Mouse (Mus musculus): ENCODE data around the gene Aif1.
A peak's percentile ranks its signal among the peaks of the same experiment; 100 is the strongest.

Aif1 gene

DNA sequence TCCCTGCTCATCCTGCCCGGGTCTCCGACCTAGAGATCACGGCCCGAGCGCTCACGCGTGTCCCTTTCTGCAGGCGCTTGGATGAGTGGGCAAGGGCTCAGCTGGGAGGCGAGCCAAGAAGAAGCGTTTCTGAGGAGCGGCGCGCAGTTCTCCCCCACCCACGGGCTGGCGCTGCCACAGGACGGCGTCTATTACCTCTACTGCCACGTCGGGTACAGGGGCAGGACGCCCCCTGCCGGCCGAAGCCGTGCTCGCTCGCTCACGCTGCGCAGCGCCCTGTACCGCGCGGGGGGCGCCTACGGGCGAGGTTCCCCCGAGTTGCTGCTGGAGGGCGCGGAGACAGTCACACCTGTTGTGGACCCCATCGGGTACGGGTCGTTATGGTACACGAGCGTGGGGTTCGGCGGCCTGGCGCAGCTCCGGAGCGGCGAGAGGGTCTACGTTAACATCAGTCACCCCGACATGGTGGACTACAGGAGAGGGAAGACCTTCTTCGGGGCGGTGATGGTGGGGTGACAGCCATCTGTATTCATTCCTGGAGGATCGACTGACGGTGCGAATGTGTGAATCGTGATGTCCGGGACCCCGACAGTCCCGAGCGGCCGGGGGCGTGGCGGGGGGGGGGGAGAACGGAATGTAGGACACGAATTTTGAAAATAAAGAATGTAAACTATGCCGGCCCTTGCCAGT is 19.9 kb upstream of the Aif1 start:
- DNase-seq (ENCODE audit: extremely low spot score, low spot score) = peak; percentile 83

DNA sequence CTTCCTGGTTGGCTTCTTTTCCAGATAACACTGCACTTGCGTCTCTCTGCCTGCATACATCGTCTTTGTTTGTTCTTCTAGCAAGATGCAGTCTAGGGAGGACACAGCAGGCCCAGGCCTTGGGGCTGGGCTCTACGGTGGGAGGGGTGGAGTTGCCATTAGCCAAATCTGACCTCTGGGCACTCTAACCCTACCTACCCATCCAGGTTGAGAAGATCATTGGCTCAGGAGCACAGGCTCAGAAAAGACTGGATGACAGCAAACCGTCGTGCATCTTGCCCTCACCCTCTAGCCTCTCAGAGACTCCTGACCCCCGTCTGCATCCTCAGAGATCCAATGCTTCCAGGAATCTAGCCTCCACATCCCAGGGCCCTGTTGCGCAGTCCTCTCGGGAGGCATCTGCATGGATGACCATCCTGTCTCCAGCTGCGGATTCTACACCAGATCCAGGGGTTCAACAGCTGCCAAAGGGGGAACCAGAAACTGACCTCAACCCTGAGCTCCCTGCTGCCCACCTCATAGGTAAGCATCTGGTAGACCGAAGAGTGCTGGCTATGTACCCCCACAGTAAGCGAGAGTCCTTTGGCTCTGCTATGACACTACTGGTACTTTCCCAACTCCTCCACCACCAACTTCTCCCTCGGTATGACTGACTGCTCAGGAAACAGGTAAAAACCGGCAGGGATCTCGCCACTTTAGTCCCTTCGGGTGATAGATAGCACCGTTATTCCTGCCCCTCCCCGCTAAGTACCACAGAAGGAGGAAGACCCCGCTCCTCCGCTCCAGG is 19.2 kb upstream of the Aif1 start:
- DNase-seq (ENCODE audit: extremely low spot score, low spot score) = no peak

DNA sequence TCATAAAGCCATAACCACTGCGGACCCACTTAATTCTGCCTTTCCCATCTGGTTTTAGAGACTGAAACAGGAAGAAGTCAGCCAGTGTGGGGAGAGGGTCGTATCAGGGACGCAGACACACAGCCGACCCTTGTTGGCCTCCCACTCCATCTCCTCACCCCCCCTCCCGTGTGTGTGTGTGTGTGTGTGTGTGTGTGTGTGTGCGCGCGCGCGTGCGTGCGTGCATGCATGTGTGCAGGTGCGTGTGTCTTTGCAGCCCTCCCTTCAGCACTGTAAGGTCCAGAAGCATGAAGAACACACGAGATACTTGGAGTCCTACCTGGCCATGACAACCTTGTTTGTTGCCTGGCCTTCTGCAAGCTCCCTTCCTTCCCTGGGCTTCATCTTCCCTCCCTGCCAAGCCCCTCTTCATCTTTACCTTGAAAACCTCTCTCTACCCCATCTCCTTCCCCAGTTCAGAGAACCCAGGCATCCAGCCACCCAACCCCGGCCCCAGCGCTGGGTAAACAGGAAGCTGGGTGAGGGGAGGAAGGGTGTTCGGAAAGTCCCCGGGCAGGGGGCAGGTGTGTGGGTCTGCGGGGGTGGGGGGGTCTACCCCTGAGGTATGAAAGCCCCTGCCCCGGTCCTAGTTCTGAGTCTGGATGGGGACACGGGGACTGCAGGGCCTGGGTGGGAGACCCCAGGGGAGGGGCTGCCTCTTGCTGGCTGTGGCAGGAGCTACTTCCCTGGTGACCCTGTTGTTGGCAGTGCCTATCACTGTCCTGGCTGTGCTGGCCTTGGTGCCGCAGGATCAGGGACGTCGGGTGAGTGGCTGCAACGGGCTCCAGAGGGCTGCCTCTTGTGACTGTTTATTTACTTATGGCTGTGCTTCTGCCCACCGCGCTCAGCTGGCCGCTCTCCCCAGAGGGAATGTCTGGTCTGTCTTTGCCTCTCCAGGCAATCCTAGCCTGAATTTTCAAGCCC is 18.3 kb upstream of the Aif1 start, which contains the start of gene Ltb:
Gene Ltb, plus strand, starts transcription at position 559 of the 963 bp plus-strand sequence.
- DNase-seq (ENCODE audit: extremely low spot score, low spot score) = no peak

DNA sequence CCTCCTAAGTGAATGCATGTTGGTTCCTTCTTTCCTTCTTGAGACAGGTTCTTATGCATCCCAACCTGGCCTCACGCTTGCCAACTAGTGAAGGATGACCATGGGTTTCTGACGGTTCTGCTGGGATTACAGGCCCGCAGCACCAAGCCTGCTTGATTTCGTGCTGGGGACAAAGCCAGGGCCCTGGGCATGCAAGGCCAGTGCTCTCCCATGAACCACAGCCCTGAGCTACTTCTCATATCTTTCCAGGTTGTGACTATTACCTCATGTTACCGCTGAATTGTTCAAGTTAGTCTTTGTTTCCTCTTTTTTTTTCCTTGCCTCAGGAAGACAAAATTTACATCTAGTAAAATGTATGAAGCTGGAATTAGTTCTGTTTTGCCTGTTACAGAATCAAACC is 17.1 kb upstream of the Aif1 start:
- DNase-seq (ENCODE audit: extremely low spot score, low spot score) = no peak

DNA sequence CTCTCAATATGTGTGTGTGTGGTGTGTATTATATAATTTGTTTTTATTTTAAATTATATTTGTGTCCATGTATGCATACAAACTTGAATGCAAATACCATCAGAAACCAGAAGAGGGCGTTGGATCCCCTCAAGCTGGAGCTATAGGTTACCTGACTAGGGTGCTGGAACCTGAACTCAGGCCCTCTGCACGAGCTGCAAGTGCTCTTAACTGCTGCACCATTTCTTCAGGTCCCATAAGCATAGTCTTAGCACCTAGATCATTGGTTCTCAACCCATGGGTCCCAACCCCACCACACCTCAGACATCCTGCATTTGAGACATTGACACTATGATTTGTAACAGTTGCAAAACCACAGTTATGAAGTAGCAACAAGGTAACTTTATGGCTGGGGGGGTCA is 15.9 kb upstream of the Aif1 start:
- no peak for DNase-seq (ENCODE audit: extremely low spot score, low spot score)

DNA sequence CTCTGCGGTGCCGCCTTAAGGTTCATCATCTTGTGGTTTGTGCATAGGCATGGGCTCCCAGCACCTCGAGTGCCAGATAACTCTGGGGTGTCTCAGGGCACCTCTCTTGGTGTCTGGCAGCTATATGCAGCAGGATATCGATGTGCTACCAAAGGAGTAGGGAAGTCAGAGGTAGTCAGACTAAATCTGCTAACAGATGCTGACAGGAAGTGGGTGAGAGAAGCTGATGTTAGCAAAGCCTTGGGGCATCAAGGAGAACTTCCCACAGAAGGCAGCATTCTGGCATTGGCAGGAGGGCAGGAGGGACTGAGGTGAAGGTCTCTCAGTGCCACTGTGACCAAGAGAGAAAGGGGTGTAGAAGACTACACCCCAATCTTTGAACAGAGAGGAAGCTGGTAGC is 14.2 kb upstream of the Aif1 start:
- DNase-seq (ENCODE audit: extremely low spot score, low spot score) = no peak

DNA sequence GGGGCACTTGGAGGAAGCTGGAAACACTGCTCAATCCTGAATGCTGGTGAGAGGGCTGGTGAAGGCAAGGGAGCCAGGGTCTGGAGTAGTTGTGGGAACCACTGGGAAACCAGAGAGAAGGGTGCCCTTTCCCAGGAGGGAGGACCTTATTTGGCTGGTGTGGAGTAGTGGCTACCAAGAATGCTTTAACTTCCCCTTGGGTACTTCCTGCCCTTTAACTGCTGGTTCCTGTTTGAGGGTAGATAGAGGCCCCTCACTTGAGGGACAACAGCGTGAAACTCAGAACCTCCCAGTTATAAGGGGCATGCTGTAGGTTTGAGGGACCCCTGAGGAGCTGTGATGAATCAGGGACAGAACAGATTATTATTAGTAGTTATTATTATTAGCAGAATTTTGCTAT is 13.3 kb upstream of the Aif1 start:
- DNase-seq (ENCODE audit: extremely low spot score, low spot score) = no peak

- no peak for DNase-seq (ENCODE audit: extremely low spot score, low spot score)
Measured at GRCm38 (mm10) chr17:35187959-35188610, 12.2 kb upstream of the Aif1 start, which contains the start of gene Lst1. Gene Lst1, minus strand, starts transcription at chr17:35188439.

GRCm38 (mm10) chr17:35187345-35187744 is 11.5 kb upstream of the Aif1 start:
- DNase-seq (ENCODE audit: extremely low spot score, low spot score) = no peak

DNA sequence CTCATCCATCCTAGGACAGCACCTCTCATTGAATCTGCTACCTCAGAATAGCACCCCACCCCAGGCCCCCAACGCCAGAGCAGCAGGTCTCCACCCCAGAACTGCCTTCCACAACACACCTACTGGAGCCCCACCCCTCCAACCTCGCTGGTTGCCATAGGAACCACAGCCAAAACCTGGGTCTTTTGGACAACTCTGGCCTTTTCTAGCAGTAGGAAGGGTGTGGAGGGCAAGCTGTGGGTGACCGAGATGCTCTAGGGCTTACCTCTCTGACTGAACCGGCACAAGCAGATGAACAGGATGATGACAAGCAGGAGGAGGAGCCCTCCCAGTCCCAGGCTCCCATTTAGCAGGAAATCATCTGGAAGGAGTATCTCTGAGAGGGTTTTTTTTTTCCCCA is 10.8 kb upstream of the Aif1 start:
- peak; percentile 58 for DNase-seq (ENCODE audit: extremely low spot score, low spot score)

GRCm38 (mm10) chr17:35185639-35186611 is 10.1 kb upstream of the Aif1 start:
- peak; percentile 56 for DNase-seq (ENCODE audit: extremely low spot score, low spot score)

DNA sequence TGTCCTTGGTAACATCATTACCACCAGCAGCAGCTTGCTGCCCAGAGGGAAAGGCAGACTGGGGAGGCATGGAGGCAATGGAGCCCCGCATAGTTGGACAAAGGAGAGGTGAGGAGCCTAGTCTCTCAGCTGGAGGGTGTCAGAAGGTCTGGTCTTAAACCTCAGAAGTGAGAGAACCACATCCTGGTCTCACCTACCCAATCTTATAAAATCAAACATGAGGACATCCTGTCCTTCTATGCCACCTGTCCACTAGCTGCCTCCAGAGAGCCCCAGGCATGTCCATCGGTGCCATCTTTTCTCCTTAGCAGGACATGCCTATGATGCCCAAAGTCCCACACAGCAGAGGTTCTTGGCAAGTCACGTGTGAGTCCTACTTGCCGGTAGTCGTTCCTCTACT is 4.2 kb upstream of the Aif1 start:
- no peak for DNase-seq (ENCODE audit: extremely low spot score, low spot score)

DNA sequence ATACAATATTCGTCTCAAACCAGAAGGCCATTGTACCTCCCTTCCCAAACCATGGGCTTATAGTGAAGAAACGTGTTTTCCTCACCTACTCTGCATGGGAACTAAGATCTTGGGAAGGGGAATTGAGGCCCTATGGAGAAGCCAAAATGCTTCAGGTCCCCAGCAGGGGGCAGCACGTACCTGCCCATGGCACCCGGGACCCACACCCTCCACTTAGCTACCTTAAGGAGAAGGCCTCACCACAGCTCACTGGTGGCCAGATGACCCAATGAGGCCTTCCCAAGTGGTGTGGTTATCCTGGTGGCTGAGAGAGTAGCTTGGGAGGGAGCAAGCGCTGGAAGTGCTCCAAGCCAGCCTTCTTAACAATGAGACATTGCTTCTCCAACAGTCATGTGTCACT is 2.7 kb upstream of the Aif1 start:
- peak; percentile 73 for DNase-seq (ENCODE audit: extremely low spot score, low spot score)

DNA sequence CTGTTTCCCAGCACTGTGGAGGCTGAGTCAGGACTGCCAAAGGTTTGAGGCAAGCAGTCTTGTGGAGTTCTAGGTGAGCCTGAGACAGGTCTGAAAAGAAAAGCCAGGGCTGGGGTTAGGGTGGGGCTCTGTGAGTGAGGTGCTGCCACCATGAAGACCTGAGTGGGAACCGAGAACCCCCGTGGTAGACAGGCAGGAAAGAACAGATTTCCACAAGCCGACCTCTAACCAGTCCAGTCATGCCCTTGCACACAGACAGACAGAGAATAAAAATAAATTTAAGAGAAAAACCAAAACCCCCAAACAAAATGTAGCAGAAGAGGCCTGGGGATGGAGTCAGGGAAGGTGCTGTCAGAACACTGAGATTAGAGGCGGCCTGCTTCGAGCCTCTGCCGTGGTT is 486 bp downstream of the Aif1 start:
- DNase-seq (ENCODE audit: extremely low spot score, low spot score) = no peak

DNA sequence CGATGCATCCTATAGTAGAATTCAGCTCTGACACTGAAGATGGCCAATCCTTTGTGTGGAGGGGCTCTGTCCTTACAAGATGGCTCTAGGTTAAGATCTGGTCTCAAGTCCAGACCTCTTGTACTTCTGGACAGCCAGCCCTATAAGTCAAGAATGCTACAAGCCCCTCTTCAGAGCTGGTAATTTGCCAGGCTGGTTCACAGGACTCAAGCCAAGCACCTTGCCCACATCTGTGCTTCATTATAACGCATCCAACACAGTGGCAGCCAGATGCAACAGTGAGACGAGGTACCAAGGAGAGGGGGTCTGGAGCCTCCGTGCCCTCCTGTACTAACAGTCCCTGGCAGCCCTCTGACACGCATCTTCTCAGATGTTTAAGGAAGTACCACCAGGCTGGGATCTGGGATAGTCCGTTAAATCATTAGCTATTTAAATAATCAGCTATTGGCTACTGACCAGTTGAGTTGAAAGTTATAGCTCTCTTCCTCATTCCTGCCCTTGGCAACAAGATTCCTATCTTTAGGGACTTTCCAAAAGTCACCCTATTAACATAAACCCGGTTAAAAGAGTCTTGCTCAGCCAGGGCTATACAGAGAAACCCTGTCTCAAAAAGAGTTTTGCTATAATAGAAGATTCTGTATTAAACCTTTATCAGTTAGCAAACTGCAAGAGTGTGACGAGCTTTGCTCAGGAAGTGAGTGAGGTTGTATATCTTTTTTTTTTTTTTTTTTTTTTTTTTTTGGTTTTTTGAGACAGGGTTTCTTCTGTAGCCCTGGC is 1.5 kb downstream of the Aif1 start:
- no peak for DNase-seq (ENCODE audit: extremely low spot score, low spot score)

DNA sequence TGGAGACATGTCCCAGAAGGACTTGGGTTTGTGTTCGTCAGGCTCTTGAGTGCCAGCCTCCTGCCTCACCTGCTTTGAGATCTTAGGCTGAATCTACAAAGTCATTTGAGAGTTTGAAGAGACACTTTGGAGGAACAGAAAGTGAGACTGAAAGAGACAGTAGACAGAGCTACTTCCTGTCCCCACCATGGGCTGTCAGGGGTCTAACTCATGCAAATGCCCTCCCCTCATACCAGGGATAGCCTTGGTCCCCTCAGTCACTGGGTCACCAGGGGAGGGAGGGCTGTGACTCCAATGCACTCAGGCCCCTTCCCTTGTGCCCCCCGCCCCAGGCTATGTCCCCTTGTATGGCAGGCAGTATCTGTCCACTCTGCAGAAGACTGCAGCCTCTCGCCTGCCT is 2.5 kb downstream of the Aif1 start:
- no peak for DNase-seq (ENCODE audit: extremely low spot score, low spot score)

GRCm38 (mm10) chr17:35172445-35173234 is 3.2 kb downstream of the Aif1 start:
- DNase-seq (ENCODE audit: extremely low spot score, low spot score) = no peak

DNA sequence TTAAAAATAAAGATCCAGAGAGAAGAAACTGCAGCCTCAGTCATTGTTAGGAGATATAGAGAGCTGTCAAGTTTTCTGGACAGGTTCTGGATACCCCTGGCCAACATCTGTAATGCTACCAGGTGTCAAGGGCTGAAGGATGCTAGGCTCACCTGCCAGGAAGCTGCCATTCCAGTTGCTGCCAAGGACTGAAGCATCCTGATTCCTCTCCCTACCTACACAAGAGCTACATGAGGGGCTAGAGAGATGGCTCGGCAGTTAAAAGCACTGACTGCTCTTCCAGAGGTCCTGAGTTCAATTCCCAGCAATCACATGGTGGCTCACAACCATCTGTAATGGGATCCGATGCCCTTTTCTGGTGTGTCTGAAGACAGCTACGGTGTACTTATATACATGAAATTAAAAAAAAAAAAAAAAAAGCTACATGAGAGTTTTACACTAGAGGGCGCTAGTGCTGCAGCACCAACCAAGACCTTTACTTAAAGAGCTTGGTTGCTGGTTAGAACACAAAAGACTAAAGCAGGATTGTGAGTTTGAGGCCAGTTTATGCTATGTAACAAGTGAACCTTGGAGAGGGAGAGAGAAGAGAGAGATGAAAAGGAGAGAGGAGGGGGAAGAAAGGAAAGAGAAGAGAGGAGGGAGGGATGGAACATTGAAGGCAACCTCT is 7.2 kb downstream of the Aif1 start:
- no peak for DNase-seq (ENCODE audit: extremely low spot score, low spot score)
